Mouse (Mus musculus) adrenal gland, adult (tissue): ENCODE data around the gene Spata21.

ENCODE experiments used
- DNase-seq, 2 experiments: peaks; one replicate each; pipeline ENCODE4 v3.0.0; 2022 to 2023; ENCODE audit warnings: low spot score in 1 of 2; ENCODE audit not compliant: inconsistent age in 2 of 2

Gene Spata21

GRCm38 (mm10) chr4:141148009-141148801 lies 60.1 kb downstream of the Spata21 start:
- DNase-seq: peak in 1 of 2 experiments; percentile 84

DNA sequence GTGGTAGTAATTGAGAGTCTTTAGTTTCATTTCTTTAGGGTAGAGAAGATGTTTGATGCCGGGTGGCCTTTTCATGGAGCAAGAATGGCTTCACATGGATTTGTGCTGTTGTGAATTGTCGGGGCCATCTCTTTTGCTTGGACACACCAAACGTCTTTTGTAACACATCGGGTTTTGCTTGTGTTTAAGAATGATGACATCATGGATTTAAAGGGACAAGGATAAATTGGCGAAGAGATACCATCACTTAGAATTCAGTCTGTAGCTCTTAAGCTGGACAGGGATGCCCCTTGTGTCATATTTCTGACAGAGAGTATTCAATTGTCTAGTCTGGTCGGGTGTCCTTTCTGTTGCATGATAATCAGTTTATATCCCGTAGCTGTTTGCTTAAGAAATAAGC lies 61.0 kb downstream of the Spata21 start:
- peak in 1 of 2 experiments; percentile 48 for DNase-seq

DNA sequence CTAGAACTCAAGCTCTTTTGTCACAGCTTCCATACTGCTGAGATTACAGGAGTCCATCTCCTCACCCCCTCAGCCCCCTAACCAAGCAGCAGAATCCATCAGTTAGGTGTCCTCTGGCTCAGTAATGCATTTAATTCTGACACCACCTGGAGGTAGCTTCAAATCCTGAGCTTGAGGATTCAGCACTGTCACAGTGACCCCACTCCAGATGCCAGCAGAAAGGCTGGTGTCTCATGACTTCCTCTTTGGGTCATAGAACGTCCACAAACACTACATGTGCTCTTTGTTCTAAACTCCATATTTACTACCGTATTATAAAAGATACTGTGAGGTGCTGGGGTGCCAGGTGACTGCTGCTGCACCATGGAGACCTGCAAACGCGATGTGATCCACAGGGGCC lies 69.4 kb downstream of the Spata21 start:
- DNase-seq: no peak

DNA sequence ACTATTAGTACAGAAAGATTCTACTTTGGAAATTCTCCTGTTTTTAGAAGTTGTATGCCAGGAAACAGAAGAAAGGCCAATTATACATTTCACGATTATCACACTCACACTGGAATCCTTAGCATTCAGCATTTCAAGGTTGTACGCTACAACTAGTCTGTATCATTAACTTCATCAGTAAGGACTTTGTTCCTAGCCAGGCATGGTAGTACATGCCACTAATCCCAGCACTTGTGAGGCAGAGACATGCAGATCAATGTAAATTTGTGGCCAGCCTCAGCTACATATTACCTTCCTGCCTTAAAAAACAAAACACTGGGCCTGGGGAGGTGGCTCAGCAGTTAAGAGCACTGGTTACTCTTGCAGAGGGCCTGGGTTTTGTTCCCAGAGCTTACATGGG lies 70.5 kb downstream of the Spata21 start:
- no peak for DNase-seq

DNA sequence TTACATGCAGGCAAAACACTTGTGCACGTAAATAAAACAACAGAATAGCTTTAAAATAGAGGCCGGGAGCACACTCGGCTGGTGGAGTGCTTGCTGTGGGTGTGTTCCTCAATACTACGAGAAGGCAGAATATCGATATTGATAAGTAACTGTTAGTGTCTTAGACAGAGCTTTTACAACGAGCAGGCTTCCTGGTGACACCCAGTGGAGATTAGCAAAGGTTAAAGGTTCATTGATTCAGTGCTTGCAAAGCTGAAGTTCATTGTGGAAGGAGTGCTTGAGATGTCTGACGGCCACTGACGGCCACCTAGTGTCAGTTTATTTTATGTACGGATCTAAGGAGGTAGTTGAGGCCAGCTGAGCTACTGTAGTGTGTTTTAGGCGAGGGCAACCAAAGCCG lies 71.0 kb downstream of the Spata21 start:
- no peak for DNase-seq

DNA sequence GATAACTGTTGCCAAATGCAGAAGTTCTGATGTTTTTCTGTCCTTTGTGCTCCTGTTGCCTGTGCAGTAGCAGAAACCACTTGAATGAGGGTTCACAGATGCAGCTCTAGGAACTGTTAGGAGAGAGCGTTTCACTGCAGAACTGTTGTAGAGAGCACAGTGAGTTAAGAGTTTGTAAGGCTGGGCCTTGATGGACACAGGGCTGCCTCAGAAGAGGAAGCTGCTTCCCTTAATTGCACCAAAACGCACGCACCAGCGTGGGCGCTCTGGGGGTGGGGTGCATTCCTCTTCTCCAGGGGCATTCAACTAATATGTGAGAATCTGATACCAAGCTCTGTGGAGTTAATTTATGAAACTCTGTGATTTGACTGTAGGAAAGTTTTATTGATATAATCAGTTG lies 71.5 kb downstream of the Spata21 start:
- no peak for DNase-seq

DNA sequence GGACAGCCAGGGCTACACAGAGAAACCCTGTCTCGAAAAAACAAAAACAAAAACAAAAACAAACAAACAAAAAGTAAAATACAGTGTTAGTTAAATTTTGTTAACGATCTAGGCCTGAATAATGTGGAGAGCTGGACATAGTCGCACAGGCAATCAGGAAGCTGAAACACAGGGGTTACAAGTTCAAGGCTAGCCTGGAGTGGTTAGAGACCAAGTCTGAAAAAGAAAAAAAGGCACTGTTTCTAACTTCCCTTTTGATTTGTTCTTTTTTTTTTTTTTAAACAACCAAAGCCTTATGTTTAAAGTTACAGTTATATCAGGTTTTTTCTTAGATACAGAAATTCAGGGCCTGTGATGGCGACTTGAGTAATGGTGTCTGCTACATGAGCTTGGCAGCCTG lies 72.1 kb downstream of the Spata21 start:
- DNase-seq: no peak

DNA sequence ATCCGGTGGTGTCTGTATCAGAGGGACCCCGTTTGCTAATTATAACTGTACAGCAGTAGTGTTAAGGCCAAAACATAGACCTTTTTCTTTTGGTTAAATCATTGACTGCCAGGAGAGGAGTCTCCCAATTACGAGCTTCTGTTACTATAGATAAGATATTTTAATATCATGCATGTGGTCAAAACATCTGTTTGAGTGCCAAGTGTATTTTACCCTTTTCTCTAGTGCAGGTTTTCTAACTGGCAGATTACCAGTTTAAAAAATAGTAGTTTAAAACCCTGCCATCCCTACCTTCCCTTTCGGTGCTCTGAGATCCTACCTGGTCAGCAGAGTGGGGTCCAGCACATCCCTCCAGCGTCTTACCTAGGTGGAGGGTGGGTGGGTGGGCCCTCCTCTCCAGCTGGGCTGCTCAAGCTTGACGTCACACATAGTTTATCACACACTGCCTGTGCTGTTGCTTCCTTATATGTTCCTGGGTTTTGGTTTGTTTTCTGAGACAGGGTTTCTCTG lies 73.6 kb downstream of the Spata21 start:
- no peak for DNase-seq
